Mouse (Mus musculus): ENCODE data around the gene Pafah1b1.

DNA sequence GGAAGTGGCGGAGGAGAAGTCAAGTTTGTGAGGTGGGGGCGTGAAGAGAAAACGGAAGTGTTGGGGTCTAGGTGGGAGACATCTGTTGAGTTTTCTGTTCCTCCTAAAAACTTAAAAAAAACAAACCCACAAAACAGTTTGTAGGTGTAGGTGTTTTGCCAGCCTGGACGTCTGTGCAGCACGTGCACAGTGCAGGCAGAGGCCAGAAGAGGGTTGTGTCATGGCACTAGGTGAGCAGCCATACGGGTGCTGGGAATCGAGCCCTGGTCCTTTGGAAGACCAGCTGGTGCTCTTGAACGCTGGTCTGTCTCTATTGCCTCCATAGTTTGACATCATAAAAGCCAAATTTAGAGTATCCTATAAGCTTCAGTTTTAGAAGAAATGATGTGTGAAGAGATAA, 46.8 kb upstream of the Pafah1b1 start:
- TF ChIP-seq POLR2A (IDR thresholded peaks at IDR 0.05; ENCODE audit: borderline replicate concordance, extremely low read depth, low read depth, low read length) (no peak), CTCF (IDR thresholded peaks at IDR 0.05; ENCODE audit: insufficient read depth, low read length) (no peak)
